Mouse (Mus musculus): ENCODE measurements at regions not wholly inside any gene's neighbourhood (a gene's known extent, or its start where the extent isn't known, plus 50 kb on each side); places are given as distances from the start of the nearest gene placed in this dataset.
"Not testable (repeated sequence)": the region's sequence is repeated elsewhere in the genome, so short reads cannot be mapped to it uniquely, and the experiment has no call there.

DNA sequence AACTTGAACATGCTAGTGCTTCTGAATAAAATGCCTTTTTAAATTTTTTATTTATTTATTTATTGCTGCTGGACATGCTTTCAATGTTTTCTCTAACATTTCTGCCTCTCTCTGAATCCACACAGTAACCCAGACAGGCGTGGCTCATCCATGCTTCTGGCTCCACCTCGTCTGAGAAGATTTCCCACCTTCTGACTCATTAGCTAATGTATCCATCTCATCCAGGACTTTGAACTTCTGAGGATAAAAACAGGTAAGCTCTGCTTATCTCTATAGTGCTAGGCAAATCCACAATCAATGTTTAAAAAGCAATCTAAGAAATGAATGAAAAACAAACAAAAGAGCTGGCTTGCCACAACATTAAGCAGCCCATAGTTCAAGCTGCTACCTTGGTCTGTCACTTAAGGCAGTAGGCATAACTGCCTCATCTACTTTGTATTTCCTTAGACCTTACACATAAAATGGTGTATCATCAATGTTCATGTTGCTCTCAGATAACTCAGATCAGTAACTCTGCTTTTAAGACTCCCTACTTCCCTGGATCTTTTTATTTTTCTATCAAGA is 66.8 kb upstream of the Nt5e start:
- in situ Hi-C loops (cut with MboI; ENCODE audit: low pct_unique_long_range_greater_than_20kb in 1 of 2, low sequenced_read_pairs in 2 of 2, unreplicated experiment in 1 of 2), result no loop called here

GRCm38 (mm10) chr9:88262461-88262860 is 64.5 kb upstream of the Nt5e start:
- in situ Hi-C loops (cut with MboI; ENCODE audit: low pct_unique_long_range_greater_than_20kb in 1 of 2, low sequenced_read_pairs in 2 of 2, unreplicated experiment in 1 of 2), result no loop called here

DNA sequence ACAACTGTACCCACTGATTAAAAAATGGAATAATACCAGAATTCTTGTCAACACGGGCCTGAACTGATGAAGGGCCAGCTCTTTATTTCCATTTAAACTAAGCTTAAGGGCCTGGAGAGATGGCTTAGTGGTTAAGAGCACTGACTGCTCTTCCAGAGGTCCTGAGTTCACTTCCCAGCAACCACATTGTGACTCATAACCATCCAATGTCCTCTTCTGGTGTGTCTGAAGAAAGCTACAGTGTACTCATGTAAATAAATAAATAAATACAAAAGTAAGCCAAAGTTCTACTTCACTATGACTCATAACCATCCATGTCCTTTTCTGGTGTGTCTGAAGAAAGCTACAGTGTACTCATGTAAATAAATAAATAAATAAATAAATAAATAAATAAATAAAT is 60.7 kb upstream of the Nt5e start:
- in situ Hi-C loops (cut with MboI; ENCODE audit: low pct_unique_long_range_greater_than_20kb in 1 of 2, low sequenced_read_pairs in 2 of 2, unreplicated experiment in 1 of 2), result not testable (repeated sequence)

DNA sequence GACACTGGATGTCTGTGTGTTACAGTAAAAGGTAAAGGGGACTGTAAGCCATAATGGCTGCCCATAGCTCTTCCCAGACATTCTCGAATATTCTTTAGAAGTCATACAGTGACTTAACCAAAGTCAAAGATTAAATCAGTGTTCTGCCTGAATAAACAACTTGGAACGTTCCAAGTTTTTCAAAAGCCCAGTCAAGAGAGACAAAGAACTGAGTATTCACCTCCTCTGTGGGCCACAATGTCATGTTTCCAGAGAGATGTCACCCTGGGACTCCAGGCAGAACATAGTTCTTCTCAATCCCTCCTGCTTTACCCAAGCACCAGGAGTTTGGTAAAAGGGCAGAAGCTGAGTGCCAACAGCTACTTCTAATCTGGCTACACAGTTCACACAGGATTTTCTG is 58.2 kb upstream of the Nt5e start:
- in situ Hi-C loops (cut with MboI; ENCODE audit: low pct_unique_long_range_greater_than_20kb in 1 of 2, low sequenced_read_pairs in 2 of 2, unreplicated experiment in 1 of 2), result no loop called here

DNA sequence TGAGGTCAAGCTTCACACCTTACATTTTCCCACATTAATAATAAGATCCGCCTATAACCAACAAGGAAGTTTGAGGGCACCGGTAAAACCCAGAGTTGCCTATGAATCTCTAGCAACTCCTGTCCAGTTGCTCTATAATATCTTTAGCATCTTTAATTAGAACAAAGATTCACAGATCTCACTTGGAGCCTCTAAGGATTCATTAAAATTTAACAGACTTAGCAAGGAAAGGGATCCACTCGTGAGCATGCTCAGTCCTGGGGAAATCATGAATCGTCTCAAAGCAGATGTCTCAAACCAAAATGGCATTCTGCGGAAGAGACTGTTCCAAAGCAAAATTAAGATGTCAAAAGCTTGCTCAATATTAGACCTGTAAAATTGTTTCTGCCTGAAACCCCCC is 57.8 kb upstream of the Nt5e start:
- in situ Hi-C loops (cut with MboI; ENCODE audit: low pct_unique_long_range_greater_than_20kb in 1 of 2, low sequenced_read_pairs in 2 of 2, unreplicated experiment in 1 of 2), result no loop called here

GRCm38 (mm10) chr9:88270836-88271235 is 56.2 kb upstream of the Nt5e start:
- in situ Hi-C loops (cut with MboI; ENCODE audit: low pct_unique_long_range_greater_than_20kb in 1 of 2, low sequenced_read_pairs in 2 of 2, unreplicated experiment in 1 of 2), result no loop called here

DNA sequence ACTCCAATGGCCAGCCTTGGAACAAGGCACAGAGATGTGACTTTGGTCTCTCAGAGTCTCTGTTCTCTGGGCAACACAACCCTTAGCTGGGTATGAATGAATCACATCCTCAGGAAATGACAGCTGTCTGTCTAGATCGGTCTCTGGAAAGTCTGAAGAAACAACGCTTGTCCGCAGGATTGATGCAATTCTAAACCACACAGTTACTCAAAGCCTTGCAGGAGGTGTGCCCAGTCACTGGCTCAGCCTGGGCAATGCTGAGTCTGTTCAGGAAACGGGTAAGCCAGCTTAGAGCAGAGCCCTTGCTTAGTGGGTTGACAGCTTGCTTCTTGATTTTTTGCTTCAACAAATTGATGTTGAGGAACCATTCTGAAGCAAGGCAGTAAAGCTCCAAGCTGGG is 53.7 kb upstream of the Nt5e start:
- in situ Hi-C loops (cut with MboI; ENCODE audit: low pct_unique_long_range_greater_than_20kb in 1 of 2, low sequenced_read_pairs in 2 of 2, unreplicated experiment in 1 of 2), result no loop called here

DNA sequence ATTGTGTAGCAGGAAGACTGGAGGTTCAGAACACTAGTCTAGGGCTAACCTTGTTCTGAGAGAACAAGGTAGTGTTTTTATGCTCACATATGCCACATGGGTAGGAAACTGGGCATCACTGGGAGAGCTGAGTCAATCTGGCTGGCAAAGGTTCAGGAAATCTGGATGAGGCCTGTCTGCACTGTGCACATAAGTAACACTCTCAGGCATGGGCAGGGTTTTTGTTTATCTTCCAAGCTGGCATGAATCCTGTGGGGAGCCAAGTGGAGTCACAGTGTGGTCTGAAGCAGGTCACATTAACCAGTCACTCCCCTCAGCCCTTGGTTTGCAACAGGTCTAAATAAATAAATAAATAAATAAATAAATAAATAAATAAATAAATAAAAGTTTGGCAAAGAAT is 53.0 kb upstream of the Nt5e start:
- in situ Hi-C loops (cut with MboI; ENCODE audit: low pct_unique_long_range_greater_than_20kb in 1 of 2, low sequenced_read_pairs in 2 of 2, unreplicated experiment in 1 of 2), result no loop called here

DNA sequence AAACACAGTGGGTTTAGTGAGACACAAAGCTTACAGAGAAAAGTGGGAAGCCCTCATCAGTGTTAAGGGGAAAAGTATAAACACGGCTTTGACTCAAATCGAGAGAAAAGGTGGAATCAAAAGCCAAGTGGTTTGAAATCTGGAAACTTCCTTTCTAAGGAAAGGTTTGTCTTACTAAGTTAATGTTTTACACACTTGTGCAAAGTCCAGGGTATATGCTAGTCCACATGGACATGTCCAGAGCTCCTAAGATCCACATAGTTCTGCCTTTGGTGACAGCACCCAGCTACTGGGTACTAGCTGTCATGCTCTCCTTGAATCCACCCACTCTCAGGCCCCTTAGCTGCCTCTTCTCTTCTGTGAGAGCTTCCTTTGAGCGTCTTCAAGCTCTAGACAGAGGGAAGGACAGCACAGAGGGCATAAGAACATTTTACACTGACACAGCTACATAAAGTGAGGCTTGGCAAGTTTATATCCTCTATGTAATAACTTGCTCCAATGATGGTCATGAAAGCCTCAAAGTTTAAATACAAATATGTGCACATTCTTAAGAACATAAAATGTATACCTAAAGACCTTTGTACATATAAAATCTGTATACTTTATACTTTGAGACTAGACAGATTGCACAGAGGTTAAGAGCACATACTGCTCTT is 52.2 kb upstream of the Nt5e start:
- in situ Hi-C loops (cut with MboI; ENCODE audit: low pct_unique_long_range_greater_than_20kb in 1 of 2, low sequenced_read_pairs in 2 of 2, unreplicated experiment in 1 of 2), result no loop called here

DNA sequence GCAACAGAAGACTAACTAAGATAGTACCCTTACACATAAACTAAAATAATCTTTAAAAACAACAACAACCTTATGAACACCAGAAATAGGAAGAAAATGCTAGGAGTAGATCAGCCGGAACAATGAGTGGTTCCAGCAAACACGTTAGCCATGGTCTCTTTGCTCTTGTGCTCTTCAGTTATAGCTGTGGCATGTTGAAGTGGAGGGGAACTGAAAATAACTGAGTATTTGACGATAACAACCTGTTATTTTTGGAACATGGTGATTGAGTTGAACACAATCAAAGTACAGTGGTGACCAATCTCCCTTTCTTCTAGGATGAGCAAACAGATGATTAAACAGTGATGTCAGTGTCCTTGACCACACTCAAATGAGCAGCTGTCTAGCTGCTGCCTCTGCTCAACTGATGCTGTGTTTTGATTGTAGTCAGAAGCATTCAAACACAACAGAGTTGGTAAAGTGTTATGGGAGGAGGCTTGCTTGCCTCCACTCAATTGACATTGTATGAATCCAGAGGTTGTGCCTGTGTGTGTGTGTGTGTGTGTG is 50.9 kb upstream of the Nt5e start:
- in situ Hi-C loops (cut with MboI; ENCODE audit: low pct_unique_long_range_greater_than_20kb in 1 of 2, low sequenced_read_pairs in 2 of 2, unreplicated experiment in 1 of 2), result no loop called here

- in situ Hi-C loops (cut with MboI; ENCODE audit: low pct_unique_long_range_greater_than_20kb in 1 of 2, low sequenced_read_pairs in 2 of 2, unreplicated experiment in 1 of 2), result no loop called here
Measured at GRCm38 (mm10) chr9:88277031-88277430, 50.0 kb upstream of the Nt5e start.
